8 mouse cellular contexts compared by ENCODE assay signal in the genomic region with DNA sequence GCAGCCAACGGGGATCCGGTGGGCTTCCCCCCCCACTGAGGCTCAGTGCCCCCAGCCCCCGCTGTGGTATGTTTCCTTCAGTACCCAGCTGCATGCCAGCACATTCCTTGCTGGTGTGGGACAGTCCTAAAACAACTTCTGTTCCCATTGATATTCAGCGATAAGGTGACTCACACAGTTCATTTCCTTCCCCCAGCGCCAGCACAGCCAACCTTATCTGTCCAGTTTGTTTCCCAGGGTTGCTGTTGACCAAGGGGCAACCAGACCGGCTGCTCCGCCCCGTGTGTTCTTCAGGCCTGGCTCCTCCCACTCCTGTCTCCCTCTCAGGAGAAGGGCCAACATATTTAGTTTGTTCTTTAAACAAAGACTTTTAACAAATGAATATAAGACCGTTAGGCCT. TPM values are rescaled to one million over a fixed set of nuclear protein-coding genes. Genes with fewer than 3 reads are reported as not detected.
A peak's percentile ranks its signal among the peaks of the same experiment; 100 is the strongest.
DNase-seq lines count a peak whose midpoint lies in the region; ATAC-seq and TF ChIP-seq lines count a peak whose summit lies in the region.

No protein-coding gene starts in this region.

- no peaks in the 10 kb centered on the region for H3K9me3 ChIP-seq in heart, embryonic 14.5 days (ENCODE audit: control insufficient read depth, low read length)
- H3K9me3 ChIP-seq in limb, embryonic 10.5 days (replicated peaks) = no peaks in the 10 kb centered on the region
- H3K9me3 ChIP-seq in stomach, postnatal 0 days (ENCODE audit: control insufficient read depth, low read length) = no peaks in the 10 kb centered on the region
- no peaks in the 10 kb centered on the region for H3K9me3 ChIP-seq in midbrain, embryonic 11.5 days (ENCODE audit: control insufficient read depth, low read length)

- H3K4me3 ChIP-seq in spleen, adult 2 months (ENCODE audit: extremely low read depth, insufficient read depth, insufficient read length) = no peak overlapping the region
- no peak overlapping the region for H3K4me3 ChIP-seq in heart, embryonic 14.5 days (ENCODE audit: control insufficient read depth in 1 of 2, insufficient read depth in 1 of 2, low read depth in 1 of 2, low read length in 2 of 2)
- H3K4me3 ChIP-seq in limb, embryonic 10.5 days = no peak overlapping the region
- H3K4me3 ChIP-seq in stomach, postnatal 0 days (ENCODE audit: low read depth, low read length) = no peak overlapping the region
- H3K4me3 ChIP-seq in midbrain, embryonic 11.5 days (ENCODE audit: low read depth, low read length) = no peak overlapping the region

- peak overlapping the region; percentile 47 for H3K4me2 ChIP-seq in heart, embryonic 14.5 days (ENCODE audit: low read length)
- peak overlapping the region; percentile 11; the same call in 1 of the 2 replicates for H3K4me2 ChIP-seq in stomach, postnatal 0 days (replicated peaks; ENCODE audit: low read depth)
- no peak overlapping the region for H3K4me2 ChIP-seq in midbrain, embryonic 11.5 days

- no peak for DNase-seq in spleen, adult 2 months (ENCODE audit: low read depth in 1 of 2, low spot score in 2 of 2)
- DNase-seq in spleen, adult 12 weeks (ENCODE audit: low spot score) = no peak
- DNase-seq in limb, embryonic 10.5 days (ENCODE audit: low spot score) = no peak
- DNase-seq in stomach, postnatal 0 days (ENCODE audit: low spot score) = peak; percentile 87
- DNase-seq in layer of hippocampus, postnatal 25 days (ENCODE audit: extremely low spot score in 1 of 2, low spot score in 1 of 2) = no peak
- DNase-seq in midbrain, embryonic 11.5 days (ENCODE audit: low spot score, missing footprints) = no peak
- DNase-seq in frontal cortex, postnatal 14 days (ENCODE audit: low spot score in 2 of 2) = no peak

- no peak for TF ChIP-seq CTCF in spleen, adult 2 months (IDR thresholded peaks at IDR 0.05; ENCODE audit: extremely low read depth, insufficient read depth, insufficient read length, insufficient replicate concordance)
- TF ChIP-seq CTCF in stomach, postnatal 0 days (IDR thresholded peaks at IDR 0.05; ENCODE audit: low read depth) = no peak

- peak overlapping the region; percentile 42; the same call in 1 of the 2 replicates for H3K9ac ChIP-seq in heart, embryonic 14.5 days (ENCODE audit: low read length)
- no peak overlapping the region for H3K9ac ChIP-seq in stomach, postnatal 0 days (ENCODE audit: low read length)
- no peak overlapping the region for H3K9ac ChIP-seq in midbrain, embryonic 11.5 days (ENCODE audit: low read length)

- H3K4me1 ChIP-seq in spleen, adult 2 months (ENCODE audit: control insufficient read depth, insufficient read depth, insufficient read length) = peaks cover 4% of the 10 kb centered on the region; the same call in 1 of the 2 replicates
- H3K4me1 ChIP-seq in heart, embryonic 14.5 days (ENCODE audit: control insufficient read depth in 2 of 2, insufficient read depth in 2 of 2, low read length in 2 of 2) = peaks cover 21 to 26% of the 10 kb centered on the region in 2 experiments
- peaks cover 10% of the 10 kb centered on the region for H3K4me1 ChIP-seq in limb, embryonic 10.5 days
- peaks cover 9% of the 10 kb centered on the region for H3K4me1 ChIP-seq in stomach, postnatal 0 days (replicated peaks; ENCODE audit: control insufficient read depth, insufficient read depth)
- H3K4me1 ChIP-seq in midbrain, embryonic 11.5 days (ENCODE audit: control insufficient read depth, insufficient read depth, low read length) = no peaks in the 10 kb centered on the region

- peak; percentile 85 for ATAC-seq in heart, embryonic 14.5 days (ENCODE audit: insufficient number of reproducible peaks, insufficient read depth, low FRiP score, low read depth)
- ATAC-seq in stomach, postnatal 0 days (ENCODE audit: low FRiP score, low TSS enrichment) = peak; percentile 93
- no peak for ATAC-seq in midbrain, embryonic 11.5 days (ENCODE audit: low FRiP score)

- H3K36me3 ChIP-seq in spleen, adult 2 months (ENCODE audit: control insufficient read depth, insufficient read depth, low read length) = no peaks in the 10 kb centered on the region
- peaks cover 54% of the 10 kb centered on the region for H3K36me3 ChIP-seq in heart, embryonic 14.5 days (ENCODE audit: control insufficient read depth, insufficient read depth, low read length)
- peaks cover 38% of the 10 kb centered on the region for H3K36me3 ChIP-seq in limb, embryonic 10.5 days
- H3K36me3 ChIP-seq in stomach, postnatal 0 days (ENCODE audit: control insufficient read depth, insufficient read depth, low read length) = 0 out of 2 replicates have a peak, but pooled peaks cover 10% of the 10 kb centered on the region
- no peaks in the 10 kb centered on the region for H3K36me3 ChIP-seq in midbrain, embryonic 11.5 days (ENCODE audit: control insufficient read depth, insufficient read depth, low read length)

- WGBS in spleen, adult 2 months = 44% methylated on average over 9 of the region's 9 CpGs
- 6% methylated on average over 9 of the region's 9 CpGs for WGBS in heart, embryonic 14.5 days
- 68% methylated on average over 9 of the region's 9 CpGs for WGBS in limb, embryonic 10.5 days
- 20% methylated on average over 9 of the region's 9 CpGs for WGBS in stomach, postnatal 0 days
- 69% methylated on average over 9 of the region's 9 CpGs for WGBS in midbrain, embryonic 11.5 days

- H3K27ac ChIP-seq in spleen, adult 2 months (ENCODE audit: insufficient read depth, low read length) = peak overlapping the region; percentile 49; the same call in 1 of the 2 replicates
- peak overlapping the region; percentile 92 to 96 for H3K27ac ChIP-seq in heart, embryonic 14.5 days (replicated peaks in 1 of 2; ENCODE audit: control insufficient read depth in 1 of 2, insufficient read depth in 1 of 2, low read depth in 2 of 2, low read length in 2 of 2)
- peak overlapping the region; percentile 62; the same call in 1 of the 2 replicates for H3K27ac ChIP-seq in limb, embryonic 10.5 days
- peak overlapping the region; percentile 89 for H3K27ac ChIP-seq in stomach, postnatal 0 days (replicated peaks)
- H3K27ac ChIP-seq in midbrain, embryonic 11.5 days (ENCODE audit: low read depth, low read length) = no peak overlapping the region

- TF ChIP-seq EP300 in stomach, postnatal 0 days (optimal IDR thresholded peaks at IDR 0.05) = no peak

- TF ChIP-seq POLR2A in spleen, adult 2 months (IDR thresholded peaks at IDR 0.05; ENCODE audit: low read depth, low read length) = no peak

- no peaks in the 10 kb centered on the region for H3K27me3 ChIP-seq in spleen, adult 2 months (ENCODE audit: control insufficient read depth, insufficient read depth, low read length)
- H3K27me3 ChIP-seq in heart, embryonic 14.5 days (ENCODE audit: control insufficient read depth, insufficient read depth, low read length) = no peaks in the 10 kb centered on the region
- no peaks in the 10 kb centered on the region for H3K27me3 ChIP-seq in limb, embryonic 10.5 days (ENCODE audit: low read depth, poor library complexity, severe bottlenecking)
- no peaks in the 10 kb centered on the region for H3K27me3 ChIP-seq in stomach, postnatal 0 days (ENCODE audit: control insufficient read depth, insufficient read depth, low read length)
- no peaks in the 10 kb centered on the region for H3K27me3 ChIP-seq in midbrain, embryonic 11.5 days (ENCODE audit: control insufficient read depth, insufficient read depth, low read length)

RNA-seq across cellular contexts. Expression of a gene that starts 54.7 kb away (rescaled TPM):
- 13.0 and 14.6 TPM in 2 replicates for polyA plus RNA-seq in spleen, adult 2 months (2012; rRNA removed)
- 227 and 246 TPM in 2 replicates for polyA plus RNA-seq in heart, embryonic 14.5 days (2014; fragmentation: Nextera tagmentation; extraction: Ambion mirVana)
- polyA plus RNA-seq in limb, embryonic 10.5 days (2016; fragmentation: Nextera tagmentation; extraction: Ambion mirVana) = 79.5 and 89.4 TPM in 2 replicates
- 59.0 and 61.7 TPM in 2 replicates for polyA plus RNA-seq in stomach, postnatal 0 days (2015; fragmentation: Nextera tagmentation; extraction: Ambion mirVana)
- 10 to 100 TPM; 77.5 to 83.2 TPM for total RNA-seq in layer of hippocampus, postnatal 25 days (2021)
- 50.9 and 54.9 TPM in 2 replicates for polyA plus RNA-seq in midbrain, embryonic 11.5 days (2014; fragmentation: Nextera tagmentation; extraction: Ambion mirVana)
